Mouse (Mus musculus): Measurements from ENCODE around the gene Exph5. TPM values are rescaled to one million over a fixed set of nuclear protein-coding genes. Genes with fewer than 3 reads are reported as not detected.

Exph5 gene
- polyA plus RNA-seq, 1 experiment: 2.6 TPM

DNA sequence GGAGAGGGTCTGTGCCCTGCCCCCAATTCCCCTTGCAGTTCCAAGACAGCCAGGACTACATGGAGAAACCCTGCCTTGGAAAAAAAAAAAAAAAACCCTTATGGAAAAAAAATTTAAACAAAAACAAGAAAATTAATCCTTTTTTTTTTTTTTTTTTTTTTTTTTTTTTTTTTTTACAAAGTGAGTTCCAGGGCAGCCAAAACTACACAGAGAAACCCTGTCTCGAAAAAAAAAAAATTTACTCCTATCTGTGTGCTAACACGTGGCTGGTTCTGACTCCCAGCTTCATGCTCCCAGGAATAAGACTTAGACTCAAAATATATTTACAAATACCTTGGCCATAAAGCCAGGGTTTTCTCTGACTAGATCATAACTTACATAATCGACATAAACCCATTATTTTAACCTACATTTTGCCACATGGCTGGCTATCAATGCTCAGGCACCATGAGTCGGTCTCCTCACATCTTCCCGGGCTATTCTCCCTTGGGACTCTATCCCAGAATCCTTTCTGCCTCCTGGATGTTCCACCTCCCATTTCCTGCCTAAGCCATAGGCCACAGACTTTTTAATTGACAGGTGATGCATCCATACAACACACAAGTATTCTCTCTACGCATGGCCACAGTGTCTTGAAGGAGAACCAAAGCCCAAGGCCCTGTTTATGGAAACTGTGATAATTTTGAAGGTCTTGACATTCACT, 102.7 kb downstream of the Exph5 start:
- Histone ChIP-seq H3K4me3 (ENCODE audit: low read depth, low read length) (no peak overlapping the region), H3K27me3 (ENCODE audit: control insufficient read depth, insufficient read depth, low read length) (no peaks in the 10 kb centered on the region), H3K36me3 (ENCODE audit: control insufficient read depth, insufficient read depth, low read length) (peaks cover 5% of the 10 kb centered on the region), H3K27ac (ENCODE audit: insufficient read depth, low read depth, low read length) (no peak overlapping the region), H3K4me1 (ENCODE audit: control insufficient read depth, insufficient read depth, insufficient read length, low read length) (peaks cover 7% of the 10 kb centered on the region; the same call in 1 of the 2 replicates)
- TF ChIP-seq CTCF (IDR thresholded peaks at IDR 0.05; ENCODE audit: extremely low read depth, insufficient read length, insufficient replicate concordance, low read depth, low read length) (no peak), POLR2A (IDR thresholded peaks at IDR 0.05; ENCODE audit: low read depth, low read length) (no peak)
- 82% methylated on average over 6 of the region's 6 CpGs for WGBS

DNA sequence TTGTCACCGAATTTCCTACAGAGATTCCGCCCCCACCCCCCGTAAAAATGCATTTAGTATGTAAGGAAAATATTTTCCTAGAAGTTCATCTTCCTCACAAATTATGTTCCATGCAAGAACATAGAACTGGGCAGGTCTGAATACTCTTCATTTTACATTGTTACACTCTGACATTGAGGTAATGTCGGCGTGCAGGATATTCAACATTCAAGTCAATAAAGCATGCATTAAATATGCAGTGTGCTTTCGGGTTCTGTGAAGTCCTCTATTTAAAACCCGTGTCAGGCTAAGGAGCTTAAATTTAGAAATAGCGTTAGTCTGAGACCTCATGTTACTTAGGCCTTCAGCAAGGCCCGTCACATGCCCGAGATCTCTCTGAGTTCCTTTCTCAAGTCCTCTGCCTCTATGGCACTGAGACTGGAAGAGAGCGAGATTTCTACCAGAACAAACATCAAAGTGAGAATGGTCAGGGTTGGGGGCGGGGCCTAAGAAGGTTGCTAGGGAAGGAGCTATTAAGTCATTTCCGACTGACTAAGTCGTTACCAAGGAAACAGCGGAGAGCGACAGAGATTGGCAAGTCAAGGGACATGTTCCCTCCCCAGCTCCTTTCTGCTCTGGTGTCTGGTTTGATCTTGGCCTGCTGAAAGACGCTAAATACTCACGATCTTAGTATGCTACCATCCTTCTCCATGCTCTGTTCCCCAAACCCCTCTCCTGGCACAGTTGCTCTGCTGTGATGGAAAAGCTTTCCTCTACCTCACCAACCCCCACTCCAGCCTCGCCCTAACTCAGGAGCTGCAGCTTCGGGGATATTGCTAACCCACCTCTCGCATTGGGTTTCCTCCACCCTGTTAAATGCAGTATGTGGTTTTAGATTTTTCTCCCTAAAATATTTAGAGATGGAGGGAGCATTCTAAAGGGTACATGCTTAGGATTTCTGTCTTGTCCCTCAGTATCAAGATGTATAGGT, 103.6 kb downstream of the Exph5 start:
- H3K4me1 ChIP-seq (ENCODE audit: control insufficient read depth, insufficient read depth, insufficient read length, low read length): peaks cover 7% of the 10 kb centered on the region; the same call in 1 of the 2 replicates
- WGBS: 26% methylated on average over 21 of the region's 21 CpGs
- H3K27me3 ChIP-seq (ENCODE audit: control insufficient read depth, insufficient read depth, low read length): no peaks in the 10 kb centered on the region
- TF ChIP-seq POLR2A (IDR thresholded peaks at IDR 0.05; ENCODE audit: low read depth, low read length) (no peak), CTCF (IDR thresholded peaks at IDR 0.05; ENCODE audit: extremely low read depth, insufficient read length, insufficient replicate concordance, low read depth, low read length) (no peak)
- peak overlapping the region; percentile 51 for H3K4me3 ChIP-seq (ENCODE audit: low read depth, low read length)
- no peaks in the 10 kb centered on the region; the same call in 1 of the 2 replicates for H3K36me3 ChIP-seq (ENCODE audit: control insufficient read depth, insufficient read depth, low read length)
- H3K27ac ChIP-seq (ENCODE audit: insufficient read depth, low read depth, low read length): no peak overlapping the region

DNA sequence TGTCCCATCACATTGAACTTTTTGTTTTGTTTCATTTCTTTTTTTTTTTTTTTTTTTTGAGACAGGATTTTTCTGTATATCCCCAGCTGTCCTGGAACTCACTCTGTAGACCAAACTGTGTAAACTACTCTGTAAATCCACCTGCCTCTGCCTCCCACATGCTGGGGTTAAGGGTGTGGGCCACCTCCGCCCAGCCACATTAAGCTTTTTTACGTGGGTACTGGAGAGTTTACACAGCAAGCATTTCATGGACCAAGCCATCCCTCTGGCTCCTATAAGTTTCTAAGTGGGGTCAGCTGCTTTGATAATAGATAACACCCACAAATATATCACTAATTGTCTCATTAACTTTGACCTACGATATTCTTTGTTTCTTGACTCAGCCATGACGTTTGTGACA, 107.1 kb downstream of the Exph5 start:
- TF ChIP-seq POLR2A (IDR thresholded peaks at IDR 0.05; ENCODE audit: low read depth, low read length) (no peak), CTCF (IDR thresholded peaks at IDR 0.05; ENCODE audit: extremely low read depth, insufficient read length, insufficient replicate concordance, low read depth, low read length) (no peak)
- 37% methylated on average over 4 of the region's 4 CpGs for WGBS
- H3K4me3 ChIP-seq (ENCODE audit: low read depth, low read length): no peak overlapping the region
- H3K36me3 ChIP-seq (ENCODE audit: control insufficient read depth, insufficient read depth, low read length): no peaks in the 10 kb centered on the region
- no peak overlapping the region for H3K27ac ChIP-seq (ENCODE audit: insufficient read depth, low read depth, low read length)
- H3K4me1 ChIP-seq (ENCODE audit: control insufficient read depth, insufficient read depth, insufficient read length, low read length): peaks cover 2% of the 10 kb centered on the region; the same call in 1 of the 2 replicates
- no peaks in the 10 kb centered on the region for H3K27me3 ChIP-seq (ENCODE audit: control insufficient read depth, insufficient read depth, low read length)

GRCm38 (mm10) chr9:53408953-53409361, 107.5 kb downstream of the Exph5 start:
- TF ChIP-seq CTCF (IDR thresholded peaks at IDR 0.05; ENCODE audit: extremely low read depth, insufficient read length, insufficient replicate concordance, low read depth, low read length) (no peak), POLR2A (IDR thresholded peaks at IDR 0.05; ENCODE audit: low read depth, low read length) (no peak)
- Histone ChIP-seq H3K27me3 (ENCODE audit: control insufficient read depth, insufficient read depth, low read length) (no peaks in the 10 kb centered on the region), H3K27ac (ENCODE audit: insufficient read depth, low read depth, low read length) (no peak overlapping the region; the same call in 1 of the 2 replicates), H3K4me1 (ENCODE audit: control insufficient read depth, insufficient read depth, insufficient read length, low read length) (peaks cover 2% of the 10 kb centered on the region; the same call in 1 of the 2 replicates), H3K36me3 (ENCODE audit: control insufficient read depth, insufficient read depth, low read length) (no peaks in the 10 kb centered on the region), H3K4me3 (ENCODE audit: low read depth, low read length) (no peak overlapping the region)
- 76% methylated on average over 2 of the region's 2 CpGs for WGBS

GRCm38 (mm10) chr9:53409427-53409826, 108.0 kb downstream of the Exph5 start:
- Histone ChIP-seq H3K27me3 (ENCODE audit: control insufficient read depth, insufficient read depth, low read length) (no peaks in the 10 kb centered on the region), H3K4me1 (ENCODE audit: control insufficient read depth, insufficient read depth, insufficient read length, low read length) (peaks cover 2% of the 10 kb centered on the region; the same call in 1 of the 2 replicates), H3K36me3 (ENCODE audit: control insufficient read depth, insufficient read depth, low read length) (no peaks in the 10 kb centered on the region), H3K27ac (ENCODE audit: insufficient read depth, low read depth, low read length) (no peak overlapping the region), H3K4me3 (ENCODE audit: low read depth, low read length) (no peak overlapping the region)
- 78% methylated on average over 3 of the region's 3 CpGs for WGBS
- no peak for TF ChIP-seq POLR2A (IDR thresholded peaks at IDR 0.05; ENCODE audit: low read depth, low read length)

DNA sequence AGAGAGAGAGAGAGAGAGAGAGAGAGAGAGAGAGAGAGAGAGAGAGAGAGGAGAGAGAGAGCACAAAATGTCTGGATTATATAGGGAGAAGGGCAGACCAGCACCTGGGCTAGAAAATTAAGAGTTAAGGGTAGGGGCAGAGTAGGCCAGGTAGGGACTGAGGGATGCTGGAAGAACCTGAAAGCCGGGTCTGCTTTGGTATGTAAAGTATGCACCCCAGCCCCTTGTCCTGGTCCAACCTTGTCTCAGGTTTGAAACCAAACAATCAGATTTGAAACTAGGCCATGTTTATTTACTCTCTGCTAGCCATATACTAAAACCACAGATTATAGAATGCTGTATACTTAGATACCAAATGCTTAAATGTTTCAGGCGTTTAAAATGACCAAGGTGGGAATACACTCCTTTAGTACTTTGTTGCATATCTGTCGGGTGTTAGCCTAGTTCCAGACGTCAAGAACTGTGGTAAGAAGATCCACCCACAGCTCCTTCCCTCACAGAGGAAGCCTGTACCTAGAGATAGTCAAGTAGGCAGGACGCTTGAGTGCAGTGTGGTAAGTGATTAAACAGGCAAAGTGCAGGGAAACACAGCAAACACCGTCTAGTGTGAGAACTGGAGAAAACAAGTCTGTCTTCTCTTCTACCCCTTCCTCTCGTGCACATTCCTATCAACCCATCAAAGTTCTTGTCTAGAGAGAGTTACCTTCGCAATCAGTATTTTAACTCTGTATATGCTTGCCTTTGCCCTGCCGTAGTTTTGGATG, 120.8 kb downstream of the Exph5 start:
- H3K27me3 ChIP-seq (ENCODE audit: control insufficient read depth, insufficient read depth, low read length): no peaks in the 10 kb centered on the region
- WGBS: 37% methylated on average over 9 of the region's 9 CpGs
- TF ChIP-seq POLR2A (IDR thresholded peaks at IDR 0.05; ENCODE audit: low read depth, low read length) (no peak), CTCF (IDR thresholded peaks at IDR 0.05; ENCODE audit: extremely low read depth, insufficient read length, insufficient replicate concordance, low read depth, low read length) (no peak)
- H3K36me3 ChIP-seq (ENCODE audit: control insufficient read depth, insufficient read depth, low read length): no peaks in the 10 kb centered on the region
- H3K4me3 ChIP-seq (ENCODE audit: low read depth, low read length): no peak overlapping the region
- no peaks in the 10 kb centered on the region for H3K4me1 ChIP-seq (ENCODE audit: control insufficient read depth, insufficient read depth, insufficient read length, low read length)
- no peak overlapping the region for H3K27ac ChIP-seq (ENCODE audit: insufficient read depth, low read depth, low read length)
